Mouse (Mus musculus) thymus, postnatal 25 days (tissue): ENCODE data around the gene Csmd2.
A peak's percentile ranks its signal among the peaks of the same experiment; 100 is the strongest.
"Not testable (repeated sequence)": the region's sequence is repeated elsewhere in the genome, so short reads cannot be mapped to it uniquely, and the experiment has no call there.

Source experiments
- DNase-seq: peaks from one replicate; pipeline ENCODE4 v3.0.0; 2022

Gene Csmd2

DNA sequence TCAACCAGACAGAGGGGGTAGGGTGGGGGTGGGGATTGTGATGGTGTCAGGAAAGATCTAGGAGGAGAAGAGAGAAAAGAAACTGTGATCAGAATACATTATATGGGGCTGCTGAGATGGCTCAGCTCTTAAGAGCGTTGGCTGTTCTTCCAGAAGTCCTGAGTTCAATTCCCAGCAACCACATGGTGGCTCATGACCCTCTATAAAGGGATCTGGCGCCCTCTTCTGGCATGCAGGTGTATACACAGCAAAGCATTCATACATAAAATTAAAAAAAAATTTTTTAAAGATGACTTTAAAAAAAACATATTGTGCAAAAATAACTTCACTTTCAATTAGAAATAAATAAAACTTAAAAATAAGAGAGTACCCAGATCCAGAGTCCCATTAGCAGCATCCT lies 555.7 kb downstream of the Csmd2 start:
- DNase-seq, result no peak

DNA sequence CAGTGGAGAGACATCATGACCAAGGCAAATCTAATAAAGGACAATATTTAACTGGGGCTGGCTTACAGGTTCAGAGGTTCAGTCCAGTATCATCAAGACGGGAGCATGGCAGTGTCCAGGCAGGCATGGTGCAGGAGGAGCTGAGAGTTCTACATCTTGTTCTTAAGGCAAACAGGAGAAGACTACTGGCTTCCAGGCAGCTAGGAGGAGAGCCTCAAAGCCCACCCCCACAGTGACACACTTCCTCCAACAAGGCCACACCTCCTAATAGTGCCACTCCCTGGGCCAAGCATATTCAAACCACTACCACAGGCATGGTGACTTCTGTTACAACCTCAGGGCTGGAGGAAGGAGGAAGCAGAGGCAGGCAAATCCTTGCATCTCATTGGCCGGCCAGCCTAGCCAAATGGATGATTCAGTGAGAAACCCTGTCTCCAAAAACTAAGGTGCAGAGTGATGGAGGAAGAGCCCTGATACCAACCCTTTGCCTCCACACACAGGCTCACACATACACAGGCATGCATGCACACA lies 556.4 kb downstream of the Csmd2 start:
- not testable (repeated sequence) for DNase-seq

DNA sequence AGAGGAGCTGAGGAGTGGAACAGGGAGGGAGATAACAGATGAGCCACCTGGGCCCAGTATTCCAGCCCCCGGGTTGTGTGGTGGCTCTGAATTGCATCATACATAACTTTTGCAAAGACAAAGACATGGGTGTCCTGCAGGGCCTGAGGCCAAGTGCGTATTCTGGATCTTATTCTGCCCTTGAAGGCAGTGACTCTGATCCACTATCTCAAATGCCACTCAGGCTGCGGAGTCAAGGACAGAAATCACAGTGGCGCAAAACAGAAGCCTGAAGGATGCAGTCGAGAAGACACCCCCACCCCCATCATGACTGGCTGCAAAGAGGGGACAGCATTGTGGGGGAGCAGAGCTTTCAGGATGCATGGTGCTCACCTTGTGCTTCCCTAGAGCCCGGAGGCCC lies 563.1 kb downstream of the Csmd2 start:
- no peak for DNase-seq

DNA sequence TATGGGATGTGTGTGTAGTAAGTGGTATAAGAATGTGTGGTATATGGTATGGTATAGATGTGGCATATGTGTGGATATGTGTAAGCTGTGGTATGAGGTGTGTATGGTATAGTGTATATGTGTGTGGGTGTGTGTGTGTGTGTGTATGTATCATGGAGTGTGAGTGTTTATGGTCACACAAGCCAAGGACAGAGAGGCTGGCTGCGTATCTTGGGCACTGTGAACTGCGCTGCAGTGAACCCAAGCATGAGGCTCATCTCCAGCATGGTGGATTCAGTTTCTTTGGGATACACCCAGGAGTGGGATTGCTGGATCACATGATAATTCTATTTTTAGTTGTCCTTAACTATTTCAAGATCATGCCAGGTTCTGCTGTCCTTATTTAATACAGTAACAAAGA lies 566.5 kb downstream of the Csmd2 start:
- DNase-seq, result no peak

DNA sequence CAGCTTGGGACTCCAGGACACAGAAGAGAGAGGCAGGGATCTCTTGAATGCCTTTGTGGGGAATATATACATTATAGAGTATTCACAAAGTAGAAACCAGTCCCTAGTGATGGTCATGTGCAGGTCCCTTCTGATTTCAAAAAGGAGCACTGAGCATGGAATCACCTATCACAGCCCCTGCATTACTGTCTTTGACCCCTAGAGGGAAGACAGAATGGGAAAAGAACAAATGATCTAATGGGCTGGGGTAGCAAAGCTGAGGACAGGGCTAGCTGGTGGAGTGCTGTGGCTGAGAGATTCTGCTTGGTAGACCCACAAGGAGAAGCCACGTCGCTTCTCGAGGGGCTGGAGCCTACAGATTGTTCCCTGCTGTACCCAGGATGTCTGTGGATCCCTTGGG lies 572.7 kb downstream of the Csmd2 start:
- no peak for DNase-seq

DNA sequence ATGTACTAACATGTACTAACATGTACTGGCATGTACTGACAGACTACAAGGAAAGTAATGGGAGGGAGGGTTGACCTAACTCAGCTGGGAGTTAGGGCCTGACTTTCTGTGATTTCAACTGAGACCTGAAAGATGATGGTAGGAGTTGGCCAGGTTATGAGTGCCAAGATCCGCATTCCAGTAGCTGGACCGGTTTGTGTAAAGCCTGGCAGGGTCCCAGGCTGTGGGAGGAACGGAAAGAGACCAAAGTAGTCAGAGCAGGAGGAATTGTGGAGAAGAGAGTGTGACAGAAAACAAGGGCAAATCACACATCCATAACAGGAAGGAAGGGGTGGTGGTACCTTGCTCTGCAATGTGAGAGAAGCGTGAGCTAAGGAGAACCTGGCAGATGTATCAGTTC lies 588.2 kb downstream of the Csmd2 start:
- no peak for DNase-seq

DNA sequence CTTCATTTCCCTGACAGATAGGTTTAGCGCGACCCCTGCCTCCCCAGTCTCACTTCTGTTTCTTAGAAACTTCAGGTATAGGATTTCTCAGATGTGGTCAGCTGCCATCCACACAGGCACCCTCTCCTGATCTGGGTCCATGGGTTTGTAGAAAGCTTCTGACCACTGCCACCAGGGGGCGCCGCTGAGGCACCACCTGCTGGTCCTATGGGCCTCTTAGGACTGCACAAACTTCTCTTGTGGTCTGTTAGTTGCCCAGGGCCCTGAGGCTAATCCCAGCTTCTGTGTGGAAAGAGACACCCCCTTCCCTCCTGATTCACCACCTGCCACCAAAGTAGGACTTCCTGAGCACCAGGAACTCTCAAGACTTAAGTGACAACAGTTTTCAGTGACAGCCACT lies 591.5 kb downstream of the Csmd2 start:
- DNase-seq, result peak; percentile 59

DNA sequence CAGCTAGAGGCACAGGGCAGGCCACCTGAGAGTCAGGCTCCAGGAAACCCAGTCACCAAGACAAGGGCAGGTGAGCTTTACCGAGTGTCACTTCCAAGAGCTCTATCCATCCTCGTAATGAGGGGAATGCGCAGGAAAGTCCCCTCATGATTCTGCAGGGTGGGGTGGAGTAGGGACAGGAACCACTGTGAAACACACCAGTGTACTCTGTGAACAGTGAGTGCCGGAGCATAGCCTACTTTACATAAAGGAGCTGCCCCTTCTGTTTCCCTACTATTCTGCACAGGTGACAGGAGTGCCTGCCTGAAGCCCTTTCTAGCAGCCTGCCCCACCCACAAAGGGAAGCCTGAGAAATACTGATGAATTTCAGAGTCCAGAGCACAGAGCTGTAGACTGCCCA lies 605.6 kb downstream of the Csmd2 start:
- DNase-seq, result no peak

DNA sequence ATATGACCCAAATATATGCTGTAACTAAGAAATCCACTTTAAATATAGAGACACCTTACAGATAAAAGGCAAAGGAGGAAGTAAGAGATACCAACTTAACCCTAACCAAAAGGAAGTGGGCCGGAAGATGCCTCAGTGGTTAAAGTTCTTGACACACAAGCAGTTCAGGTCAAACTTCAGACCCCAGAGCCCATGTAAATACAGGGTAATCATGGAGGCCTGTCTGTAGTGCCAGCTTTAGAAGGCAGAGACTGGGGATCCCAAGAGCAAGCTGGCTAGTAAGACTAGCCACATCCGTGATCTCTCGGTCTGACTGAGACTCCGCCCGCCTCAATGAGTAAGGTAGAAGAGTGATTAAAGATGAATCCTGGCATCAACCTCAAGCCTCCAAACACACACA lies 606.4 kb downstream of the Csmd2 start:
- DNase-seq, result peak; percentile 55

DNA sequence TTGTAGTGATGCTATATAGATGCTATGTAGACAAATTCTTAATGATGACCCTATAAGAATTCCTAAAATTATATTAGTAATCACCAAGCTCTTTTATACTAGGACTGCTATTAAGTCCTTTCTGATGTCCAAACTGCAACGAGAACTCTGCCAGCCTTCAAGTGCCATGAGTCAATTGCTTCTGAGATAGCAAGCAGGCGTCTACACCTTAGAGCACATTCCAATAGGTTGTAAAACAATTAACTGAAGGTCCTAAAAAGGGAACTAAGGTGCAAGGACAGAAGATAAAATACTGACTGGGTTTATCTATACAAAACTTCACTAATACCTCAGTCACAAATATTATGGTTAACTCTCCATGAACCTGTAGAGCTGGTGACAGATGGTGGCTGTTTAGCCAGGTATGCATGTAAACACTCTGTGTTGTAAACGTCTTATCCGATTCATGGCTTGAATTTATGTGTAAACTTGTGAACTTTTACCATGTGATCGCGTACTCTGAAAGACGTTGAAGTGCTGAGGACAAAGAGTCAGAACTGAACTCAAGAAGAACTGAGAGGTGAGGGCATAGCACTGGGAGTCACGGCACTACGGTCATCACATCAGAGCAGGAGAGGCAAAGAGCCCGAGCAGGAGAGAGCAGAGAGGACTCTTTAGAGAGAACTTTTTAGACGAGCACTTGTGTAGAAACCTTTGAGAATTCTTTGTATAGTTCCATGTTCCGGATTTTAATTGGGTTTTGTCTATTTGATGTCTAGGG lies 610.3 kb downstream of the Csmd2 start:
- no peak for DNase-seq

DNA sequence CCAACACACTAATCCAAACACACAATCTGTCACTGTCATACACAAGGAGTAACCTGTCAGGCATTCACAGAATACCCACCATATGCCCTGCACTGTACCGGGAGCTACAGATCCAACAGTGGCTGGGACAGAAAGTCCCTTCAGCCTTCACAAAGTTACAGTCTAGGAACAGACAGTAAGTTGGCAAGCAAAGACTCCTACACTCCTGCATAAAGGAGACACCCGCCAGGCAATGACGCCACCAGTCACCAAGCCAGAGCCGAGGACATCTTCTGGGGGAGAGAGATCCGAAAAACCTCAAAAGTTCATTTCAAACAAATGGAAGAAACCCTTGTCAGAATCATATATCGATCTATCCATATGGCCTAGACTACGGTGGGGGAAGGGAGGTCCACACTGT lies 618.9 kb downstream of the Csmd2 start:
- no peak for DNase-seq

DNA sequence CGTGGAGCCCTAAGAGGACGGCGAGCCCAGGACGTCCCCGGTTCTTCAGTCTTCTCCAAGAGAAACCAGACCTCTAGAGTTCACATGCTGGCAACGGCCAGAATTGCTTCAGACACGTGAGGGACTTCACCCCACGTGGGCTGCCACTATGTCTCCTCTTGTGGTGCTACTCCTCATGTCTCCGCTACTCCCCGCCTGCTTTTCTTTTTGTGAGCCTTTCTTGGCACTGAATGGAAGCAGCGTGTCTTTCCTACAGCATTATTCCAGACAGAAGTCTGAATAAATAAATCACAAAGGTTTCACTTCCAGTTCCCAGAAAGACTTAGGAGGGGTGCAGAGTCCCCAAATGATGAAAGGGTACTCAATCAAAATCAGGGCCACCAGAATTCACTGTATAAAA lies 620.0 kb downstream of the Csmd2 start:
- no peak for DNase-seq

DNA sequence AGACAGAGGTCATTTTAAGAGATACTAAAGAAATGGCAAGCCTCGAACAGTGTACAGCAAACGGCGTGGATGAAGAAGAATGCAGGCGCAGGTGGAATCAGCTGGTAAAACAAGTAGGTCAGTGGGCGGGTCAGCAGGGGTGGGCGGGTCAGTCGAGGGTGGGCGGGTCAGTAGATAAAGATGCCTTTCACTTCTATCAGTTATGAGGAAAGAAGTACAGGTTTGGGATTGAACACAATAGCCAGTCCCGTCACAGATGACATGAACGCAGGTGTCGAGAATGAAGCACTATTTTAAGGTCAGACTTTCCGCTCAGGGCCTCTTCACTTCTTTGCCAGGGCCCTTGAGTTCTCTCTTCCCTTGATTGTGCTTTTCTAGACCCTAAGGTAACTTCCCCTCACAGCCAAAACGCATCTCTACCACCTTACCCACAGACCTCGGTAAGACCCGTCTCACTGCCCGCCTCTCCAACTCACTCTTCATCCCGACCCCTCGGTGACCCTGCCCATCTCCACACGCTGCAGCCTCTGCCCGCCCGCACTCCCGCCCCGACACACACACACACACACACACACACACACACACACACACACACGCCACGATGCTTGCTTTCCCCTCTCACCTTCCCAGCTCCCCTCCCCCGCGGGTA lies 621.7 kb downstream of the Csmd2 start:
- DNase-seq, result no peak

DNA sequence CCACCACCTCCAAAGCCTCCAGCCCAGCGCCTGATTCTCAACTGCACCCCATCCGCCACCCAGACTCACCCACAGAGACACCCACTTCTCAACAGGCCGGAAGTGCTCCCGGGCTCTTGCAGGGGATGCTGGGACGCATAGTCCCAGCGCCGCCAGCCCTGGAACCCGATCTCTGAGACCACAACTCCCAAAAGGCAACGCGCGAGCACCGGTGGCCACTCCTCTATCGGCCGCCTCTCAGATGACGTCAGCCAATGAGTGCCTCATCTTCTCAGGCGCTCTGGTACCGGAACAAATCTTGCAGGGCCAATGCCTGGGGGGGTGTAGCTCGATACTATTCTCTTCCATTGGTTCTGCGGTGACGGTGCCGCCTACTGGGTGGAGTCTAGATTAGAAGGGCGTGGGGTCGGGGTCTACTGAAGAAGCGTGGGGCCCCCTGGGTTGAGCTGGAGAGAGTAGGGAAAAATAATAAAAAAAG lies 622.3 kb downstream of the Csmd2 start, which contains the start of gene Zscan20:
Gene Zscan20 (minus strand): TSS at position 174 of the 478 bp plus-strand sequence.
- DNase-seq, result peak; percentile 94

DNA sequence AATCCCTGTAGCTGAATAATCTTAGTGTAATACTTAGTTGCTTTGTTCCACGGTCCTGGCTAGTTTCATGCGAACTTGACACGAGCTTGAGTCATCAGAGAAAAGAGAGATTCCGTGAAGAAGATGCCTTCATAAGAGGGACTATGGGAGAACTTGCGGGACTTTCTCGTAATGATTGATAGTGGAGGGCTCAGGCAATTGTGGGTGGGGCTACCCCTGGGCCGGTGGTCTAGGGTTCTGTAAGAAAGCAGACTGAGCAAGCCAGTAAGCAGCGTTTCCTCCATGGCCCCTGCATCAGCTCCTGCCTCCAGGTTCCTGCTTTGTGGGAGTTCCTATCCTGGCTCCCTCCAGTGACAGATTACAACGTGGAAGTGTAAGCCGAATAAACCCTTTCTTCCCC lies 623.0 kb downstream of the Csmd2 start:
- no peak for DNase-seq

DNA sequence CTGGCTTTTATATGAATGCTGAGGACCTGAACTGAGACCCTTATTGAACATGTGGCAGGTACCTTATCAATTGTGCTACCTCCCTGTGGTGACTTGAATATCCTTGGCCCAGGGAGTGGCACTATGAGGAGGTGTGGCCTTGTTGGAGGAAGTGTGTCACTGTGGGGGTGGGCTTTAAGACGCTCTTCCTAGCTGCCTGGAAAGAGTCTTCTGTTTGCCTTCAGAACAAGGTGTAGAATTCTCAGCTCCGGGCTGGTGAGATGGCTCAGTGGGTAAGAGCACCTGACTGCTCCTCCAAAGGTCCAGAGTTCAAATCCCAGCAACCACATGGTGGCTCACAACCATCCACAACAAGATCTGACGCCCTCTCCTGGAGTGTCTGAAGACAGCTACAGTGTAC lies 624.1 kb downstream of the Csmd2 start:
- not testable (repeated sequence) for DNase-seq

DNA sequence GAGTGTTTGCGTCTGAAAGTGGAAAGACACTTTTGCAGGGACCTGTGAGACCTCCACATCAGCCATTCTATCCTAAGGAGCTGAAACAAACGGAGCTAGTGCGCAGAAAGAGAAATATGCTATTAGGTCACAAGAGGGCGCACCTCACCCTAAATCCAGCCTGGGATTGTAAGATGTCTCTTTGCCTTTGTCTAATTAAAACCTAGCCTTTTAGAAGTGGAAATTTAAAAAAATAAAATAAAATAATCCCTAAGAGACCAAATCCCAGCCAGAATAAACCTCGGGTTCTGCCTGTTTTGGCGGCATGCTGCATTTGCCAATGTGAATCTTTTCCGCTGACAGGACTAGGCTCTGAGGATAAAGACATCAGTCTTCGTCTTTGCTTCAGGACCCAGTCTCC lies 625.7 kb downstream of the Csmd2 start:
- DNase-seq, result peak; percentile 53

DNA sequence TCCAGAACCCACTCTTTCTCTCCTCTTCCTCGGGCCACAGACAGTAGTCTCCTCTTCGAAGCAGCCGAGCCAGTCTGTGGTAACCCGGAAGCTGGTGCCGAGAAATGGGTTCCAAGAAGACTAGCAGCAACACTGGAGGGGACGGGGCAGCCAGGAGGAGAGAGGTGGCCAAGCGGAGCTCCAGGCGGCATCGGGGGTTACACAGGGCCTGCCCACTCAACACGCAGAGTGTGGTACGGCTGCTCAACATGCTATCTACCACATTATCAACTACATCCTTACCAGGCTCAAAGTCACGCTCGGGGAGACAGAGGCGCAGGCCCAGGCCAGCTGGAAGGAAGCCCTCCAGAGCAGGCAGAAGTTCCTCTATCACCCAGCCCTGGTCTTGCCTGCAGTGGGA lies 628.1 kb downstream of the Csmd2 start:
- peak; percentile 50 for DNase-seq
